Mouse (Mus musculus): ENCODE measurements at regions not wholly inside any gene's neighbourhood (a gene's known extent, or its start where the extent isn't known, plus 50 kb on each side); places are given as distances from the start of the nearest gene placed in this dataset.

DNA sequence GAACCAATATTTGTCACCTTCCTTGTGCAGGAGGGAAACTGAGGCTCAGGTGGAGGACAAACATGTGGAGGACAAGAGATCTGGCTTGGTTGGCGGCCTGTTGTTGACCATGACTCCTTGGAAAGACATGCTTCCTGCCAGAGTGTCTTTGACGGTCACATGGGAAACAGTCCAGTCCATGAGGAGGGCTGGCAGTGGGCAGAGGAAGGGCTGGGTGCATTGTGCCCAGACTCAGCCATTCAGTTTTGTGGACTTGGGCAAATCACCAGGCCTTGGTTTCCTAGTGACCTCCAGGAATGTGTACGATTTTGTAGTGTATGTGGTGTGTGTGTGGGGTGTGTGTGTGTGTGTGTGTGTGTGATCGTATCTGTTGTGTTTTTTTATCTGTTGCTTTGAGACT is 85.5 kb upstream of the Mrps10 start:
- TF ChIP-seq CTCF (IDR thresholded peaks at IDR 0.05; ENCODE audit: control insufficient read depth, insufficient read depth, insufficient read length) (no peak), MAX (IDR thresholded peaks at IDR 0.05) (no peak), USF1 (IDR thresholded peaks at IDR 0.05; ENCODE audit: low read depth) (no peak)

All from C2C12 (cell line).